In the genomic region with DNA sequence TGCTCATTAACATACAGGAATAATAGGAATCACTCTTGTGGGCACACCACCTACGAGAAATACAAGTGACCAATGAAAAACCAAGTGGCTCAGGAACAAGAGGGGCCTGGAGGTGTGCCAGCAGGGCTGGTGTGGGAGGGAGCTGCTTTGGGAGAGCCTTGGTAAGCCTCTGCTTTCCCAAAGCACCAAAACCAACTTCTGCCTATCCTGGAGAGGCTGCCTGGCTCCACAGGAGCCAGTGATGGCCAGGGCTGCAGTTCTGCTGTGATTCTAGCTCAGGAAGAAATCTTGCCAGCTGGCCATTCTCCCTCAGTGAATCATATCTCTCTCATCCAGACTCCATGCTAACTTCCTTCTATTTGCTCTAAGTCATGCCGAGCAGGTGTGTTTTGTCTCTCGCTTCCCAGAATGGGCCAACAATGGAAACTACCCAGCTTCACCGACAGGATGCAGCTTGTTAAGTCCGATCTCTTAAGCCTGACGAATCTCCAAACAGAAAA, we compare ENCODE assay signal across 9 mouse cellular contexts. TPM values are rescaled to one million over a fixed set of nuclear protein-coding genes. Genes with fewer than 3 reads are reported as not detected.
DNase-seq lines count a peak whose midpoint lies in the region; ATAC-seq and TF ChIP-seq lines count a peak whose summit lies in the region.
"Had no signal": no experiment of that assay in that cellular context is flagged by ENCODE, and none has a peak within 500 bp of the region (broad histone marks: within the 10 kb centered on the region; RNA-seq: fewer than 3 reads in every experiment).

No protein-coding gene starts in this region.

- 55% methylated on average over 6 of the region's 6 CpGs for WGBS in kidney, adult 2 months
- WGBS in kidney, embryonic 14.5 days = 58% methylated on average over 6 of the region's 6 CpGs
- WGBS in forebrain, embryonic 13.5 days = 18% methylated on average over 6 of the region's 6 CpGs
- 51% methylated on average over 6 of the region's 6 CpGs for WGBS in heart, embryonic 16.5 days
- 28% methylated on average over 6 of the region's 6 CpGs for WGBS in stomach, embryonic 15.5 days
- WGBS in thymus, adult 2 months = 87% methylated on average over 6 of the region's 6 CpGs

- no peak overlapping the region for H3K9ac ChIP-seq in kidney, embryonic 14.5 days (ENCODE audit: low read depth, low read length)
- H3K9ac ChIP-seq in forebrain, embryonic 13.5 days = no peak overlapping the region
- no peak overlapping the region for H3K9ac ChIP-seq in heart, embryonic 16.5 days (ENCODE audit: low read length)
- no peak overlapping the region for H3K9ac ChIP-seq in stomach, embryonic 15.5 days

- no peak for TF ChIP-seq CTCF in kidney, adult 2 months (conservative IDR thresholded peaks at IDR 0.05; ENCODE audit: insufficient read depth, insufficient read length, low read depth, low read length)
- TF ChIP-seq CTCF in thymus, adult 2 months (IDR thresholded peaks at IDR 0.05; ENCODE audit: borderline replicate concordance, control insufficient read depth, extremely low read depth, insufficient read depth, low read length, poor library complexity) = no peak

- 0 out of 2 replicates have a peak, but pooled peaks cover 3% of the 10 kb centered on the region for H3K4me1 ChIP-seq in kidney, adult 2 months (ENCODE audit: control insufficient read depth, insufficient read depth, low read length)
- H3K4me1 ChIP-seq in kidney, embryonic 14.5 days (ENCODE audit: control insufficient read depth, insufficient read depth, low read length) = no peaks in the 10 kb centered on the region
- H3K4me1 ChIP-seq in forebrain, embryonic 13.5 days = peaks cover 45% of the 10 kb centered on the region
- peaks cover 3% of the 10 kb centered on the region for H3K4me1 ChIP-seq in heart, embryonic 16.5 days (ENCODE audit: control insufficient read depth, insufficient read depth, low read length)
- peaks cover 8% of the 10 kb centered on the region; the same call in 1 of the 2 replicates for H3K4me1 ChIP-seq in stomach, embryonic 15.5 days
- no peaks in the 10 kb centered on the region for H3K4me1 ChIP-seq in thymus, adult 2 months (replicated peaks; ENCODE audit: control insufficient read depth, insufficient read depth, low read length)

- no peak for TF ChIP-seq POLR2A in kidney, adult 2 months (IDR thresholded peaks at IDR 0.05; ENCODE audit: low read depth, low read length)
- TF ChIP-seq POLR2A in thymus, adult 2 months (IDR thresholded peaks at IDR 0.05; ENCODE audit: control insufficient read depth, extremely low read depth, insufficient read depth, low read length, poor library complexity) = no peak

- H3K27ac ChIP-seq in kidney, adult 2 months (ENCODE audit: insufficient read depth, low read depth, low read length) = no peak overlapping the region
- H3K27ac ChIP-seq in kidney, embryonic 14.5 days (ENCODE audit: low read depth, low read length) = no peak overlapping the region
- peak overlapping the region; percentile 75 for H3K27ac ChIP-seq in forebrain, embryonic 13.5 days
- peak overlapping the region; percentile 72 for H3K27ac ChIP-seq in heart, embryonic 16.5 days (ENCODE audit: low read length)
- H3K27ac ChIP-seq in stomach, embryonic 15.5 days = peak overlapping the region; percentile 68
- no peak overlapping the region for H3K27ac ChIP-seq in thymus, adult 2 months (ENCODE audit: control insufficient read depth, insufficient read depth, low read length)

- DNase-seq in kidney, adult 2 months = peak; percentile 54
- peak; percentile 37 to 40 for DNase-seq in kidney, postnatal 36 days
- DNase-seq in lung, postnatal 4 days = peak; percentile 50 to 67
- DNase-seq in thymus, adult 2 months = no peak

- H3K4me2 ChIP-seq in kidney, embryonic 14.5 days (replicated peaks; ENCODE audit: low read depth, low read length) = no peak overlapping the region
- peak overlapping the region; percentile 31 for H3K4me2 ChIP-seq in forebrain, embryonic 13.5 days
- H3K4me2 ChIP-seq in heart, embryonic 16.5 days (ENCODE audit: low read depth, low read length) = no peak overlapping the region
- H3K4me2 ChIP-seq in stomach, embryonic 15.5 days = peak overlapping the region; percentile 17; the same call in 1 of the 2 replicates

- H3K9me3 ChIP-seq in kidney, embryonic 14.5 days (ENCODE audit: control insufficient read depth, low read length) = no peaks in the 10 kb centered on the region
- no peaks in the 10 kb centered on the region for H3K9me3 ChIP-seq in forebrain, embryonic 13.5 days (replicated peaks)
- H3K9me3 ChIP-seq in heart, embryonic 16.5 days (replicated peaks; ENCODE audit: control insufficient read depth, low read length) = no peaks in the 10 kb centered on the region
- H3K9me3 ChIP-seq in stomach, embryonic 15.5 days = no peaks in the 10 kb centered on the region

- H3K4me3 ChIP-seq in kidney, adult 2 months (ENCODE audit: insufficient read depth, low read depth, low read length) = no peak overlapping the region
- H3K4me3 ChIP-seq in kidney, embryonic 14.5 days (ENCODE audit: low read length) = no peak overlapping the region
- no peak overlapping the region for H3K4me3 ChIP-seq in forebrain, embryonic 13.5 days
- no peak overlapping the region for H3K4me3 ChIP-seq in heart, embryonic 16.5 days (ENCODE audit: low read length)
- no peak overlapping the region for H3K4me3 ChIP-seq in stomach, embryonic 15.5 days (replicated peaks)
- H3K4me3 ChIP-seq in thymus, adult 2 months (ENCODE audit: control insufficient read depth, insufficient read depth, low read length) = no peak overlapping the region
- H3K4me3 ChIP-seq: erythroblast, embryonic 14.5 days had no signal

- H3K27me3 ChIP-seq in kidney, adult 2 months (replicated peaks; ENCODE audit: control insufficient read depth, insufficient read depth, low read length) = no peaks in the 10 kb centered on the region
- H3K27me3 ChIP-seq in kidney, embryonic 14.5 days (ENCODE audit: control insufficient read depth, insufficient read depth, low read length) = no peaks in the 10 kb centered on the region
- H3K27me3 ChIP-seq in forebrain, embryonic 13.5 days = no peaks in the 10 kb centered on the region; the same call in 1 of the 2 replicates
- no peaks in the 10 kb centered on the region for H3K27me3 ChIP-seq in heart, embryonic 16.5 days (ENCODE audit: control insufficient read depth, insufficient read depth, low read length)
- no peaks in the 10 kb centered on the region for H3K27me3 ChIP-seq in stomach, embryonic 15.5 days (replicated peaks)
- H3K27me3 ChIP-seq in thymus, adult 2 months (ENCODE audit: control insufficient read depth, insufficient read depth, low read length) = no peaks in the 10 kb centered on the region

- no peaks in the 10 kb centered on the region for H3K36me3 ChIP-seq in kidney, adult 2 months (ENCODE audit: control insufficient read depth, insufficient read depth, low read length)
- H3K36me3 ChIP-seq in kidney, embryonic 14.5 days (ENCODE audit: control insufficient read depth, insufficient read depth, low read length) = peaks cover 31% of the 10 kb centered on the region
- peaks cover 44% of the 10 kb centered on the region for H3K36me3 ChIP-seq in forebrain, embryonic 13.5 days (ENCODE audit: poor library complexity, severe bottlenecking)
- peaks cover 17% of the 10 kb centered on the region for H3K36me3 ChIP-seq in heart, embryonic 16.5 days (ENCODE audit: control insufficient read depth, insufficient read depth)
- H3K36me3 ChIP-seq in stomach, embryonic 15.5 days = peaks cover 16% of the 10 kb centered on the region; the same call in 1 of the 2 replicates
- H3K36me3 ChIP-seq in thymus, adult 2 months (ENCODE audit: control insufficient read depth, insufficient read depth, low read length) = no peaks in the 10 kb centered on the region

- ATAC-seq in kidney, embryonic 14.5 days (ENCODE audit: low FRiP score, low TSS enrichment) = no peak
- ATAC-seq in forebrain, embryonic 13.5 days = peak; percentile 80
- peak; percentile 32; the same call in 1 of the 2 replicates for ATAC-seq in heart, embryonic 16.5 days (replicated peaks; ENCODE audit: extremely low read depth, insufficient read depth, low FRiP score)
- peak; percentile 81 for ATAC-seq in stomach, embryonic 15.5 days (ENCODE audit: insufficient read depth, low FRiP score, low read depth)

RNA-seq across cellular contexts. Expression of a gene that starts 49.2 kb away (rescaled TPM):
- polyA plus RNA-seq in kidney, adult 2 months (2012; rRNA removed) = 20.8 and 21.7 TPM in 2 replicates
- 34.5 and 50.3 TPM in 2 replicates for polyA plus RNA-seq in kidney, embryonic 14.5 days (2014; fragmentation: Nextera tagmentation; extraction: Ambion mirVana)
- polyA plus RNA-seq in forebrain, embryonic 13.5 days (2015; fragmentation: Nextera tagmentation; extraction: Ambion mirVana) = 49.5 and 50.9 TPM in 2 replicates
- 20.8 and 22.4 TPM in 2 replicates for polyA plus RNA-seq in heart, embryonic 16.5 days (2015; fragmentation: Nextera tagmentation; extraction: Ambion mirVana)
- 39.8 and 39.9 TPM in 2 replicates for polyA plus RNA-seq in stomach, embryonic 15.5 days (2015; fragmentation: Nextera tagmentation; extraction: Ambion mirVana)
- 48.0 and 55.4 TPM in 2 replicates for polyA plus RNA-seq in thymus, adult 2 months (2012; rRNA removed)

RNA-seq across cellular contexts. Expression of a gene that starts 55.4 kb away (rescaled TPM):
- polyA plus RNA-seq in kidney, adult 2 months (2012; rRNA removed) = 12.0 and 16.8 TPM in 2 replicates
- polyA plus RNA-seq in kidney, embryonic 14.5 days (2014; fragmentation: Nextera tagmentation; extraction: Ambion mirVana) = 10.5 and 11.6 TPM in 2 replicates
- polyA plus RNA-seq in forebrain, embryonic 13.5 days (2015; fragmentation: Nextera tagmentation; extraction: Ambion mirVana) = 20.4 and 23.0 TPM in 2 replicates
- polyA plus RNA-seq in heart, embryonic 16.5 days (2015; fragmentation: Nextera tagmentation; extraction: Ambion mirVana) = 16.5 and 17.9 TPM in 2 replicates
- 13.0 and 13.6 TPM in 2 replicates for polyA plus RNA-seq in stomach, embryonic 15.5 days (2015; fragmentation: Nextera tagmentation; extraction: Ambion mirVana)
- polyA plus RNA-seq in thymus, adult 2 months (2012; rRNA removed) = 2.5 and 3.9 TPM in 2 replicates

Comparison
In these comparisons a context has a peak if more than half of its experiments do, and no peak if none do; other contexts are left out.
1. H3K27ac ChIP-seq: peak in forebrain, embryonic 13.5 days (single experiment), heart, embryonic 16.5 days (single experiment) and stomach, embryonic 15.5 days (single experiment); none in kidney, adult 2 months (single experiment), kidney, embryonic 14.5 days (single experiment) and thymus, adult 2 months (single experiment).
2. H3K4me2 ChIP-seq: peak in forebrain, embryonic 13.5 days (single experiment) and stomach, embryonic 15.5 days (single experiment); none in kidney, embryonic 14.5 days (single experiment) and heart, embryonic 16.5 days (single experiment).